Mouse (Mus musculus): ENCODE data around the gene Fars2. TPM values are rescaled to one million over a fixed set of nuclear protein-coding genes. Genes with fewer than 3 reads are reported as not detected.

Fars2 gene
- polyA plus RNA-seq, 1 experiment from 2014 or later = 31.7 TPM

- H3K27me3 ChIP-seq (ENCODE audit: control insufficient read depth, insufficient read depth, low read length) = no peaks in the 10 kb centered on the region
- H3K9ac ChIP-seq (ENCODE audit: low read depth, low read length) = no peak overlapping the region
- 29% methylated on average over 3 of the region's 3 CpGs for WGBS
- no peak overlapping the region for H3K4me2 ChIP-seq (replicated peaks; ENCODE audit: low read depth, low read length)
- H3K4me3 ChIP-seq (ENCODE audit: low read length) = no peak overlapping the region
- peak; percentile 88 for ATAC-seq (ENCODE audit: low FRiP score, low TSS enrichment)
- no peaks in the 10 kb centered on the region for H3K36me3 ChIP-seq (ENCODE audit: control insufficient read depth, insufficient read depth, low read length)
- no peaks in the 10 kb centered on the region for H3K4me1 ChIP-seq (ENCODE audit: control insufficient read depth, insufficient read depth, low read length)
- H3K27ac ChIP-seq (ENCODE audit: low read depth, low read length) = no peak overlapping the region
- H3K9me3 ChIP-seq (ENCODE audit: control insufficient read depth, low read length) = no peaks in the 10 kb centered on the region
Observed at GRCm38 (mm10) chr13:36478243-36478642, 361.0 kb downstream of the Fars2 start.

DNA sequence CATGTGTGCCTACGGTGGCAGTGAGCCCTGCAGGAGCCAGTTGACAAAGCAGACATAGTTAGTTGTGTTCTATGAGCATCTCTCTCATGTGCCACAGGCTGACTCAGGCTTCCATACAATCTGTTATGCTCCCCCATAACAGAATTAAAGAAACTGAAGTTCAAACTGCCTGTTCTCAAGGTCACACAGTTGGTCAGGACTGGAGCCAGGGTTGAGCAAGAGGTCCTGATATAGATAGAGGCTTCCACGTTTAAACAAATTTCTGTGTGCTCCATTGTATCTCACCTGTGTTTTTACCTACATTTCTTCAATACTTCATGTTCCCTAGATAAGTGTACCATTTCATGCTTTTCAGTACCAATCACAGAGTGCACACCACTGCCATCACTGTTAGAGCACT lies 362.9 kb downstream of the Fars2 start:
- no peak overlapping the region for H3K4me3 ChIP-seq (ENCODE audit: low read length)
- H3K9ac ChIP-seq (ENCODE audit: low read depth, low read length) = no peak overlapping the region
- no peaks in the 10 kb centered on the region for H3K27me3 ChIP-seq (ENCODE audit: control insufficient read depth, insufficient read depth, low read length)
- H3K4me1 ChIP-seq (ENCODE audit: control insufficient read depth, insufficient read depth, low read length) = no peaks in the 10 kb centered on the region
- no peaks in the 10 kb centered on the region for H3K9me3 ChIP-seq (ENCODE audit: control insufficient read depth, low read length)
- 94% methylated on average over 2 of the region's 2 CpGs for WGBS
- no peak overlapping the region for H3K27ac ChIP-seq (ENCODE audit: low read depth, low read length)
- no peaks in the 10 kb centered on the region for H3K36me3 ChIP-seq (ENCODE audit: control insufficient read depth, insufficient read depth, low read length)
- H3K4me2 ChIP-seq (replicated peaks; ENCODE audit: low read depth, low read length) = no peak overlapping the region
- ATAC-seq (ENCODE audit: low FRiP score, low TSS enrichment) = no peak

- whole genome bisulfite sequencing = 97% methylated on average over 2 of the region's 2 CpGs
- Histone ChIP-seq H3K27me3 (ENCODE audit: control insufficient read depth, insufficient read depth, low read length) (no peaks in the 10 kb centered on the region), H3K4me2 (replicated peaks; ENCODE audit: low read depth, low read length) (no peak overlapping the region), H3K36me3 (ENCODE audit: control insufficient read depth, insufficient read depth, low read length) (no peaks in the 10 kb centered on the region), H3K9me3 (ENCODE audit: control insufficient read depth, low read length) (no peaks in the 10 kb centered on the region), H3K4me1 (ENCODE audit: control insufficient read depth, insufficient read depth, low read length) (no peaks in the 10 kb centered on the region), H3K9ac (ENCODE audit: low read depth, low read length) (no peak overlapping the region), H3K4me3 (ENCODE audit: low read length) (no peak overlapping the region), H3K27ac (ENCODE audit: low read depth, low read length) (no peak overlapping the region)
- no peak for ATAC-seq (ENCODE audit: low FRiP score, low TSS enrichment)
Observed at GRCm38 (mm10) chr13:36484391-36484790, 367.2 kb downstream of the Fars2 start.

DNA sequence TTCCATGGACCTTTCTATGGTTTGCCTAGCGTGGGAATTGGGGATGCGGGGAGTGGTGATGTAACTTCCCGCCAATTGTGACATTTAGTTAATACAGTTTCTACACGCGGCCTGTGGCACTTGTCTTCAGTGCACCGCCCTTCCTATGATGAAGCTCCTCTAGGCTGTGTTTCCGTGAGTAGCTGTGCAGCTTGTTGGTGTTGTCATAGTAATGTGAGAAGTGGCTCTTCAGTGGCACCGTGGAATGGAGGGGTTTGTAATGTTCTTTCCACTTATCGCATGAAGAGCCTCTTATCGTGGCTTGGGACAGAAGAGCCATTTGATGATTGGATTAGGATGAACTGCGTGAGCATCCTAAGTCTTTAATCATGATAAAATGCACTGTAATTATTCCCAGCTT lies 369.5 kb downstream of the Fars2 start:
- Histone ChIP-seq H3K27ac (ENCODE audit: low read depth, low read length) (no peak overlapping the region), H3K36me3 (ENCODE audit: control insufficient read depth, insufficient read depth, low read length) (no peaks in the 10 kb centered on the region), H3K4me3 (ENCODE audit: low read length) (no peak overlapping the region), H3K9ac (ENCODE audit: low read depth, low read length) (no peak overlapping the region), H3K4me2 (replicated peaks; ENCODE audit: low read depth, low read length) (no peak overlapping the region), H3K9me3 (ENCODE audit: control insufficient read depth, low read length) (no peaks in the 10 kb centered on the region), H3K4me1 (ENCODE audit: control insufficient read depth, insufficient read depth, low read length) (no peaks in the 10 kb centered on the region), H3K27me3 (ENCODE audit: control insufficient read depth, insufficient read depth, low read length) (no peaks in the 10 kb centered on the region)
- no peak for ATAC-seq (ENCODE audit: low FRiP score, low TSS enrichment)
- WGBS = 83% methylated on average over 11 of the region's 11 CpGs

DNA sequence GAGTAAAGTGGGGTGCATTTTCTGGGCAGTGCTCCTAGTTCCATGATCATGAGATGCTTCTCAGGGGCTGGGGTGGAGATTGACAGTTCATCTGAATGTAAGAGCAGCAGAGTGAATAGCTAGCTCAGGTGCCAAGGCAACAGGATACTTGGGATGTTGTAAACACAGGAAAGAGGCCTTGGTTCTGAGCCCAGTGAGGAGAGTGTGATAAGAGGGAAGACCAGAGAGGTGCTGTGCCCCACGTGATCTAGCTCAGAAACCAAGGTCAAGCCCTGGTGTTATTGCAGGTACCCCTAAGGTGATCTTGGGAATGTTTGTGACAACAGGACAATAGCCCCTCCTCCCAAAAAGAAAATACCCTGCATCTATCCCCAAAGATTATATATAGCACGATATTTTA lies 372.2 kb downstream of the Fars2 start:
- Histone ChIP-seq H3K9me3 (ENCODE audit: control insufficient read depth, low read length) (no peaks in the 10 kb centered on the region), H3K4me3 (ENCODE audit: low read length) (no peak overlapping the region), H3K4me1 (ENCODE audit: control insufficient read depth, insufficient read depth, low read length) (no peaks in the 10 kb centered on the region), H3K27ac (ENCODE audit: low read depth, low read length) (no peak overlapping the region), H3K9ac (ENCODE audit: low read depth, low read length) (no peak overlapping the region), H3K27me3 (ENCODE audit: control insufficient read depth, insufficient read depth, low read length) (no peaks in the 10 kb centered on the region), H3K4me2 (replicated peaks; ENCODE audit: low read depth, low read length) (no peak overlapping the region), H3K36me3 (ENCODE audit: control insufficient read depth, insufficient read depth, low read length) (no peaks in the 10 kb centered on the region)
- WGBS = 80% methylated on average over 2 of the region's 2 CpGs
- ATAC-seq (ENCODE audit: low FRiP score, low TSS enrichment) = no peak

- no peaks in the 10 kb centered on the region for H3K27me3 ChIP-seq (ENCODE audit: control insufficient read depth, insufficient read depth, low read length)
- ATAC-seq (ENCODE audit: low FRiP score, low TSS enrichment) = no peak
- WGBS = 60% methylated on average over 7 of the region's 7 CpGs
- H3K36me3 ChIP-seq (ENCODE audit: control insufficient read depth, insufficient read depth, low read length) = no peaks in the 10 kb centered on the region
- no peaks in the 10 kb centered on the region for H3K4me1 ChIP-seq (ENCODE audit: control insufficient read depth, insufficient read depth, low read length)
- H3K9me3 ChIP-seq (ENCODE audit: control insufficient read depth, low read length) = no peaks in the 10 kb centered on the region
- H3K9ac ChIP-seq (ENCODE audit: low read depth, low read length) = no peak overlapping the region
- H3K27ac ChIP-seq (ENCODE audit: low read depth, low read length) = no peak overlapping the region
- no peak overlapping the region for H3K4me3 ChIP-seq (ENCODE audit: low read length)
- H3K4me2 ChIP-seq (replicated peaks; ENCODE audit: low read depth, low read length) = no peak overlapping the region
Observed at GRCm38 (mm10) chr13:36490612-36491011, 373.4 kb downstream of the Fars2 start.

DNA sequence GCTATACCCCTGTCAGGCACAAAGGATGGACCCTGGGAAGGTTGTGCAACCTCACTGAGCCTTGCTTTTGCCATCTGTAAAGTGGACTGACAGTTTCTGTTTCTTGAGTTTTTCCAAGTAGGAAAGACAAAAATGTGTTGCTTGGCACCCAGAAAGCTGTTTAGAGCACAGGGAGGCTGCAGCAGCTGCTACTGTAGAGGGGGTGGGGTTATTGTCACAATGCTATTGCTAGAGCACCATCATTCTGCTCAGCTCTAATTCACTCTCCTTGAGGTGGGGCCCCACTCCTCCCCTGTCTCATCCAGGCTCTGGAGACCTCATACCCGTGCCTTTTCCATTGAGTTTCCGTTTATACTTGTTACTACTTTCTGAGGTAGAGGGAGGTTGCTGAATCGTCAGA lies 375.2 kb downstream of the Fars2 start:
- no peaks in the 10 kb centered on the region for H3K4me1 ChIP-seq (ENCODE audit: control insufficient read depth, insufficient read depth, low read length)
- WGBS = 66% methylated on average over 3 of the region's 3 CpGs
- no peaks in the 10 kb centered on the region for H3K27me3 ChIP-seq (ENCODE audit: control insufficient read depth, insufficient read depth, low read length)
- H3K4me3 ChIP-seq (ENCODE audit: low read length) = no peak overlapping the region
- no peak overlapping the region for H3K4me2 ChIP-seq (replicated peaks; ENCODE audit: low read depth, low read length)
- H3K9ac ChIP-seq (ENCODE audit: low read depth, low read length) = no peak overlapping the region
- no peak for ATAC-seq (ENCODE audit: low FRiP score, low TSS enrichment)
- H3K27ac ChIP-seq (ENCODE audit: low read depth, low read length) = no peak overlapping the region
- no peaks in the 10 kb centered on the region for H3K9me3 ChIP-seq (ENCODE audit: control insufficient read depth, low read length)
- no peaks in the 10 kb centered on the region for H3K36me3 ChIP-seq (ENCODE audit: control insufficient read depth, insufficient read depth, low read length)

- no peaks in the 10 kb centered on the region for H3K36me3 ChIP-seq (ENCODE audit: control insufficient read depth, insufficient read depth, low read length)
- no peak overlapping the region for H3K4me2 ChIP-seq (replicated peaks; ENCODE audit: low read depth, low read length)
- H3K4me1 ChIP-seq (ENCODE audit: control insufficient read depth, insufficient read depth, low read length) = no peaks in the 10 kb centered on the region
- no peak overlapping the region for H3K4me3 ChIP-seq (ENCODE audit: low read length)
- WGBS = 63% methylated on average over 2 of the region's 2 CpGs
- H3K9ac ChIP-seq (ENCODE audit: low read depth, low read length) = no peak overlapping the region
- no peak for ATAC-seq (ENCODE audit: low FRiP score, low TSS enrichment)
- no peaks in the 10 kb centered on the region for H3K9me3 ChIP-seq (ENCODE audit: control insufficient read depth, low read length)
- H3K27ac ChIP-seq (ENCODE audit: low read depth, low read length) = no peak overlapping the region
- H3K27me3 ChIP-seq (ENCODE audit: control insufficient read depth, insufficient read depth, low read length) = no peaks in the 10 kb centered on the region
Observed at GRCm38 (mm10) chr13:36493294-36493693, 376.1 kb downstream of the Fars2 start.

GRCm38 (mm10) chr13:36493762-36494161 lies 376.6 kb downstream of the Fars2 start:
- Histone ChIP-seq H3K36me3 (ENCODE audit: control insufficient read depth, insufficient read depth, low read length) (no peaks in the 10 kb centered on the region), H3K4me3 (ENCODE audit: low read length) (no peak overlapping the region), H3K27ac (ENCODE audit: low read depth, low read length) (no peak overlapping the region), H3K9me3 (ENCODE audit: control insufficient read depth, low read length) (no peaks in the 10 kb centered on the region), H3K4me1 (ENCODE audit: control insufficient read depth, insufficient read depth, low read length) (no peaks in the 10 kb centered on the region), H3K27me3 (ENCODE audit: control insufficient read depth, insufficient read depth, low read length) (no peaks in the 10 kb centered on the region), H3K9ac (ENCODE audit: low read depth, low read length) (no peak overlapping the region), H3K4me2 (replicated peaks; ENCODE audit: low read depth, low read length) (no peak overlapping the region)
- WGBS = 87% methylated on average over 7 of the region's 7 CpGs
- no peak for ATAC-seq (ENCODE audit: low FRiP score, low TSS enrichment)

- Histone ChIP-seq H3K27ac (ENCODE audit: low read depth, low read length) (no peak overlapping the region), H3K27me3 (ENCODE audit: control insufficient read depth, insufficient read depth, low read length) (no peaks in the 10 kb centered on the region), H3K9ac (ENCODE audit: low read depth, low read length) (no peak overlapping the region), H3K36me3 (ENCODE audit: control insufficient read depth, insufficient read depth, low read length) (no peaks in the 10 kb centered on the region), H3K9me3 (ENCODE audit: control insufficient read depth, low read length) (no peaks in the 10 kb centered on the region), H3K4me1 (ENCODE audit: control insufficient read depth, insufficient read depth, low read length) (no peaks in the 10 kb centered on the region), H3K4me3 (ENCODE audit: low read length) (no peak overlapping the region), H3K4me2 (replicated peaks; ENCODE audit: low read depth, low read length) (no peak overlapping the region)
- WGBS = 95% methylated on average over 2 of the region's 2 CpGs
- ATAC-seq (ENCODE audit: low FRiP score, low TSS enrichment) = no peak
Observed at GRCm38 (mm10) chr13:36495980-36496379, 378.8 kb downstream of the Fars2 start.
